Mouse (Mus musculus): ENCODE measurements around the gene Bmf. TPM values are rescaled to one million over a fixed set of nuclear protein-coding genes. Genes with fewer than 3 reads are reported as not detected.

The Bmf gene
- total RNA-seq, 1 experiment from 2014 or later = 14.4 TPM

DNA sequence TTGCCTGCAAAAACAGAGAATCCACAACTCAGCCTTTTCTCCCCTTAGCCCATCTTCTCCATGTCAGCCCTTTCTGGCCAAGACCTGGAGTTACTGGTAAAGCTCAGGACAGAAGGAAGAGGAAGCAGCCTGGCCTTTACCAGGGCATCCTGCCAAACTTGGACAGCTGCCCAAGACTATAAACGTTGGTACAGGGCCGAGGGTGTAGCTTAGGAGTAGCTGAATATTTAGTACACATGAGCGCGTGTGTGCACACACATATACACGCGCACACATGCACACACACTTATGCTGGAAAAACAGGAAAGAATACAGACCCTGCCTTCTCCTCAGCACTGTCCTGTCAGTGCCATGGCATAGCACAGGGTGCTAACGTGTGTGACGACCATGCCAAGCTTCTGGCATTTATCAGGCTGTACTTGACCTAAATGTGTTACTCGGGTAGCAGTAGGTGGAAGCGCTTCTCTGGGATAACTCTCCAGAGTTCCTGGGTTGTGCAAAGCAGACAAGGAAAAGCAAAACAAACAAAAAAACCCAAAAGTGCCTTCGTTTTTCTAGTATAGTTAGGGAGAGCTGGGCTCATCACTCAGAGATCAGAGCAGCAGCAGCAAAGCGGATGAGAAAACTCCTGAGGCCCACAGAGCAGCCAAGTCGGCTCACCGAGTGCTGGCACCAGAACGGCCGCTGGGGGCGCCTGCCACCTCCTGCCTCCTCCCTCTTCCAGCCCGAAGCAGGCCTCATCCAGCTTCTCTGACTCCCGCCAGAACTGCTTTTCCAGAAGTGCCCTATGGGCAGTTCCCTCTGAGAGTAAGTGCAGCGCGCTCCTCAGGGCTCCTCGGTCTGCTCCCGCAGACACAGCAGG is 4.0 kb downstream of the Bmf start:
- DNase-seq = peak; percentile 95

DNA sequence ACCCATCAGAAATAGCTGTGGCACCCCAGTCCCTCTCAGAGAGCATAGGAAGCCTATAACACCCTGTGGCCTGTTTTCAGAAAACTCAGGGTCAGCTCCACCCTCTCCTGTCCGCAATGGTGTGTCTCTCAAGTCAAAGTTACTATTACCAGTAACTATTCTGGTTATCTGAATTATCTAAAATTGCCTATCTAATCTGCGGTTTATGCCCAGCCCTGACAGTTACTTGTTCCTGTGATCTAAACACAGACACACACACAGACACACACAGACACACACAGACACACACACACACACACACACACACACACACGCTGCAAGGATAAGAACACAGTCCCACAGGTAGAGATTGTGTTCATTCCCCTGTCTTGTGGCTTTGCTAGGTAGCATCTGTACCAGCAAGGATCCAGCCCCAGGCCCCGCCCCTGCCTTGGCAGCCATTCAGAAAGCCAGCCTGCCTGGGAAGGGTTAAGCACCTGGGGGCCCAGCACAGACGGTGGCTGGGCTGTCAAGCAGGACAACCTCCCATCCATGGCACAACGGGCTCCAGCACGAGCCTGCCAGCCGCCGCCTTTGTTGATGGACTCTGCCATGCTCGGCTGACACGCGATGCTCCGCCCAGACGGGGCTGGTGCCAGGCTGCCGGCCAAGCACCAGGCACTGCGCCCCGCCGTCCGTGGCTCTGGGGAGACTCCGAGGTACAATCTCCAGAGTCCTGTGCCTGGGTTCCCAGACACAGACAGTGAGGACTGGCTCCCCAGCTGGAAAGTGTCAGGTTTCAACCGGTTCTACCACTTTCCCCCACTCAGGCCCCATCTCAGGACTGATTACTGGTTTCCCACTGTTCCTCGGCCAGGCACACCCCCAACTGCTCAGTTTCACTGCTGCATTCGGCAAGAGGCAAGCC is 5.3 kb downstream of the Bmf start:
- peak; percentile 93 for DNase-seq

DNA sequence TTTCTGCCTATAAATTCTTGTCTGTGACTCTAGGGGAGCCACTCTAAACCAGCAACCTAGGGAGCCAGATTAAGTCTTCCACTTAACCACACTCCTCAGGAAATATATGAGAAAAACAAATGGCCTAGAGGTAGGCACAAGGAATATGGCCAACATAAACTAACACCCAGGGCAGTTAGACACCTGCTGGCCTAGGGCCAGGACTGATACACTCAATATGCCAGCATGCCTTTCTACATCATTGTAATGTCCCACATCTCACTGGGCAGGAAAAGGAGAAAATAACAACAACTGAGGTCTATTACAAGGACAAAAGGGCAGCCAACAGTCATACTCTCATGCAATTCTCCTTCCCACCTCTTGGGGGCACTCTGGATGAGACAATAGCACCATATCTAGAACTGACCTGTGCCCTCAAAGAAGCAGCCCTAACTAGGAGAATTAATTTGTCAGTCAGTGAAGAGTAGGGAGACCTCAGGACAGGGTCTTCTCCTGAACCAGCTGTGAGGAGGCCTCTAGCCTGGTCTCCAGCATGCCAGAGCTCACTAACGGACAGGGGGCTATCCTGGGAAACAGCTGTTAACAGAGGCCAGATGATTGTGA is 6.4 kb downstream of the Bmf start:
- no peak for DNase-seq

DNA sequence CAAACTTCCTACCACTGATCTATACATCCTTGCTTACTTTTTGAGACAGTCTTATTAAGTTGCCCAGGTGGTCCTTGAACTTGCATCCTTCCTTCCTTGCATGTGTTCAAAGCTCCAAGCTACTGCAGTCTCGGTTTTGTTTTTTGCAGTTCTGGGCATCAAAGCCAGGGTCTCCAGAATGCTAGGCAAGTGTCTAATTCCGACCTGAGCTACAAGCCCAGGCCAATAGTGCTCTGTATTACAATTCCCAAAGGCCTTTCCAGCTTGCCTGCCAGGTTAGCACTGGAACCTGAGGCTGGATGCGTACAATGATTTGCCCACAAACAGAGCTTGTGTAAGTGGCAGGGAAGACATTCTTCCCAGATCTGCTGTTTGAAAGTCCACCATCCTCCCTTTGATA is 7.8 kb downstream of the Bmf start:
- DNase-seq = peak; percentile 8

DNA sequence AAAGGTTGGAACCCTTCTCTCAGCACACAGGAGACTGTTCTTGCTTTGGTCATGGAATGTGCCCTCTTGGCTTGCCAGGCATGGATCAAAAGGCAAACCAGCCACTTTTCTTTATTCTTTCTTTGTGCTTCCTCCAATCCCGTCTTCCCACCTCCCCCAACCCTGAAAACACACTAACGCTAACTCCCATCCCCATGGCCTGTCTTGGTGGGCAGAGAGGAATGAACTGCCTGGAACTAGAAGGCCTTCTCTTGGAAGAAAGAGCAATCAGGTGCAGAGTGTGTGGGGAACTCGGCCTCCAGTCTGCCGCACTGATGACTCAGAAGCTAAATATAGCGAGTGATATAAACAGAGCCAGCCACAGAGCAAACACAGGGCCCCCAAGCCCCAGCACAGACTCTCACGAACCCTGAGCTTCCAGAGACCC is 8.8 kb downstream of the Bmf start:
- DNase-seq = peak; percentile 61

DNA sequence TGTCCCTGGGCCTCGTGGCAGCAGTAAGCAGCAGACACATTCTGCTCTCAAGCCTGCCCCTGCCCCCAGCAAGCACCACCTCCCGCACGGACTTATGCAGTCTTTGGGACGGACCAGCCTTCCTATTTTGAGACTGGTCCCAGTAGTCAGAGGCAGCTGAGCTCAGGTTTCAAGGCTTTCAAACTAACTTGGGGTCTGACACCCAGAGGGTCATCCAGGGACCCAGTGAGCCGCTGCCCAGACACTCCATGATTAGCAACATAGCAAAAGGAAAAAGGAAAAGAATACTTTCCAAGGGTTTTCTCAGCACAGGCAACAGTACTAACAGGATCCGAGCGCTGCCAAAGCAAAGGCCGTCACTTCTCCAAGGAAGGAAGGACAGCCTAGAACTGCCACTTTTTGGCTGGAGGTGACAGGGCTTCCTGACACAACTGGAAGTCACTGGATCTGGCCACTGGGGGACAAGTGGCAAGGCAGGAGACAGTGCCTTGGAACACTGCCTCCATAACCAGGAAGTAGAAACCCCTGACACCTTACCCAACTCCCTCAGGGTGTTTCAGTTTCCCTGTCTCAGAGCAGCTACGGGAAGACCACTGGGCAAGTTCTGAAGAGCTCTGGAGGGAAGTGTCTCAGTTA is 9.5 kb downstream of the Bmf start:
- DNase-seq = peak; percentile 72

DNA sequence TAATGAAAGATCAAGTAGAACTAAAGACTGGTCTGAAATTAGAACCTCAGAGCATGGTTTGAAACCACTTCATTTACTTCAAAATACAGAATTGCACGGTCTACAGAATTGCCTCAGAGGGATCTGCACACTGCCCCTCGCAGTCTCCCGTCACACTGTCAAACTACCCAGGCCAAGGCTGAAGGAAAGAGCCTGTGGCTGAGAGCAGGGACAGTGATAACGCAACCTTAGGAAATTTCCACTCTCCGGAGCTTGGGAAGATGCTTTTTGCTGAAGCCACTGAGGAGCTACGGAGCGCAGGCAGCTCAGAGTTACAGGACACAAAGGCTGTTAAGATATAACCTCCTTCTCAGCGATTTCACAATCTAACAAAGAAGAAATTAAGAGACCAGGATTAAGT is 10.4 kb downstream of the Bmf start:
- DNase-seq = peak; percentile 72

DNA sequence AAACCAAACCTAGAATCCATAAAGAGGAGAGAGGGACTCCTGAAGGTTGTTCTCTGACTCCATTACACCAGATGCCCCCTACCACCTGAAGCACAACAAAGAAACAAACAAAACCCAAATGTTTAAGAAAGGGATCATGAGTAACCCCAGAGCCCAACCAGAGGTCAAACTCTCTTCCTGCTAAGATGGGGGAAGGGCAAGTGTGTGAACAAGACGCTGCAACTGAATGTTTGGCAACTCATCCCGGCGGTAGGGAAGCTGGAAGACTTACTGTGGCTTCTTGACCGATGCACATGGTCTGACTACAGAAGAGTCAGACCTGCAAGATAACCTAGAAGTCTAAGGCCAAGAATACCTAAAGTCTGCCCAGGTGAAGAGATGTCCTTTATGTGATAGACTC is 12.3 kb downstream of the Bmf start:
- DNase-seq = no peak

DNA sequence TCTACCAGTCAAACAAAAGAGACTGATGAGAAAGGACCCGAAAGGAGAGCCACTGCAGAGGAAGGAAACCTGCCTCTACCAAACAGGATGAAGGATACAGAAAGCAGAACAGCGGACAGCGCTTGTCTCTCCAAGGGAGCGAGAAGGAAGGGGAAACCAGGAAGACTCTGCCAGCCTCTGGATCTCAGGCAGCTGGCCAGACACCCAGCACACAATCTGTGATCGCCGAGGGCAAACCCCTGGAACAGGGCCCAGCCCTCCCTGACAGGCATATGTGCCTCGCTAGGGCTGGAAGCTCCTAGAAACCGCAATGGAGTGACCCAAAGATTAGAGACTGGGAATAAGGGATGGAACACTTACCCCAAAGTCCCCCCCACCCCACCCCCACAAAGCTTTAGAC is 12.9 kb downstream of the Bmf start:
- DNase-seq = peak; percentile 91

DNA sequence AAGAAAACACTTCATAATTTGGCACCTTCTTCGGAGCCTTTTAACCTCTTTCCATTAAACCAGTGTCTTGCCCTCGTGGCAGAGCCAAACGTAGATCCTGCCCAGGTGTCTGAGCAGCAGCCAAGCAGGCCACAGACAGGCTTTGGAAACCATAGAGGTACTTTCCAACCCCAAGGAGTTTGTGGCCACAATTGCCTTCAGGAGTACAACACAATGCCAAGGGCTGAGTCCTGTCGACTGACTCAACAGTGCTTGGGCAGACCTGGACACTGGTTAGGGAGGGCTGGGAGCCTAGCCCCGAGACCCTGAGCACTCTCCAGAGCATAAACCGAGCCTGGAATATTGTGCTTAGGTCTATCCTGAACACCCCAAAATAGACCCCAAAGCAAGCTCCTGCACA is 13.4 kb downstream of the Bmf start:
- peak; percentile 30 for DNase-seq

DNA sequence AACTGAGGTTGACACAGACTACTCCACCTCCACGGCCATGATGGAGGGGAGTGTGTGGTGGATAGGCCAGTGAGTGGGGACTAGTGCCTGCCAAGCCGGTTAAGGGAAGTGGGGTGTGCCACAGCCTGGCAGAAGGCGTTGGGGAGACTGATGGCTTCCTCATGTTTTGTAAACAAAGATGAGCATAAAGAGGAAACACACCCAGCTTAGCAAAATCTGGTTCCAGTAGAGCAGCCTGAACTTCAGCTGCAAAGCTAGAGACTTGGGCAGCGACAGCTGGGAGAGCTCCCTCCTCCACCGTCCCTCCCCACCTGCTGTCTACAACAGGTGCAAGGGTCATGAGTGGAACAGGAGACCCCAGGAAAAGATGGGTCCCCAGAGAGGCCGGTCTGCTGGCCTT is 15.5 kb downstream of the Bmf start:
- no peak for DNase-seq

DNA sequence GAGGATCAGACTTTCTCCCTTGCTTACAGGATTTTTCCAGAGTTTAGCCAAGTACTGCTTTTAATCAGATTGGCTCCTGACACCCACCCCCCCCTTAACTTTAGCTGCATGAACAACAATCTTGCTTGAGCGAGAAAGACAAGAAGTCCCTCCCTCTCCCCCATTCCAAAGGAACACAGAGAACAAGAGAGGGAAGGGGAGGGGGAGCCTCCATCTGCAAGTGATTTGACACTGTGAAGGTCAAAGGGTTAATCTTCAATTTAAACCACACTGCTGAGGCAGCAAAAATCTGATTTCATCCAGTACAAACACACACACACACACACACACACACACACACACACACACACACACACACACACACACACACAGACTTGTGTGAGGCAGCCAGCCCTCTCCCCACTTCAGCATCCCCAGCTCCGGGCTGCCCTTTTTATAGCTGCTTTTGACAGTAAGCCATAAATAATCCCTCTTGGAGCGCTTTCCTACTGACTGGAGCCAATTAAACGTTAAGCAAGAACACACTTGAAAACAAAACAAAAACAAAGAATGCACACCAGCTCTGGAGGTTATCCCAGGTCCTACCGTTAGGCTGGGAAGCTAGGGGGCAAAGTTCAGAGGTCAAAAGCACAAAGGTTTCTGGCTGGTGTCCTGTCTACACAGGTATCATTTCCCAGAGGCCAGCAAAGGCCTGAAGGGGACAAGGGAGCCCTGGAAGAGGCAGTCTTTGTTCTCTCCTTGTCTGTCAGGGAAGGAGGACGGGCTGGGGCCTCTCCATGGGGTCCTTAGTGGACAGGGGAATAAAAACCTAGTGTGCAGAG is 16.4 kb downstream of the Bmf start:
- peak; percentile 50 for DNase-seq

DNA sequence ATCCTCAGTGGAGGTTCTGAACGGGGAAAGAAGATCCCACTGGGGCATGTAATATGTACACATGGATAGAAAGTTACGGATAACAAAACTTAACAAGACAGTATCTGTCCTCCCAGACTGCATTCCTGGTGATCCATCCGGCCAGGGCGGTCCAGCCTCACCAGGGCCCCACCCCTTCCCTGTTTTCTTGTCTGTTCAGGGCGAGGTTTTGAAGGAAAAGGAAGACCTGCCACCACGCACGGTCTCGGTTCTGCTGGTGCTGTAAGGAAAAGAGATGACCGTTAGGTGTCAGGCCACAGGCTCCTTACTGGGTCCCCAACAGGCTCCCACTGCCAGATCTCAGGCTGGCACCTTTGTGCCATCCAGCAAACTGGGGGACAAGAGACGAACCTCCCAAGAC is 17.1 kb downstream of the Bmf start:
- DNase-seq = peak; percentile 35

DNA sequence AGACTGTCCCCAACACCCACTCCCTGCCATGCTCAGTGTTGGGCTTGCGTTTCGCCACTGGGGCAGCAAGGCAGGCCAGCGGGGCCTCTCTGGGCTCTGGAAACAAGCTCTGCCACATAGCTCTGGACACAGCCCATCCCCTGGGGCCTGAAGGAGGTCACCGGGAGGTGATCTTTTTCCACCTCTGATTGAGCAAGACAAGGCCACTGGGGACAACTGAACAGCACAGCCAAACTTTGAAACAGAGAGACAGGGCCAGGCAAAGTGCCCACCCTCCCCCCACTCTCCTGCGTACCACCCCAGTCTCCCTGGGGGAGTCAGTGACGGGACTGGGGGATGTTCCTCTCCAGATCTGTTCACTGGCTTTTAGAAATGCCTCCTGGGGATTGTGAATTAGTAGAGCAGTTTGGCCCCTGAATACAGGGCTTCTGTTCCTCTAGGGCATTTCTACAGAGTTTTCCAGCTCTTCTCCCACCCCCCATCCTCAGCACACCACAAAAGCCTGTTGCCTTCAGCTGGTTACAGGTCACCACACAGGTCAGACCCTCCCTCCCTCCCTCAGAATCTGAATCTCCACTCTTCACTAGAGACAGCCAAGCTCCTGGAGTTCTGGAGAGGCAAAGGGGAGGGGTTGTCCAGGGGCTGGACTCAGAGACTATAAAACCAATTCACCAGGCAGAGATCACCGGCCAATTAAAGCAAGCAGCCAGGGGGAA is 19.9 kb downstream of the Bmf start:
- DNase-seq = peak; percentile 88

DNA sequence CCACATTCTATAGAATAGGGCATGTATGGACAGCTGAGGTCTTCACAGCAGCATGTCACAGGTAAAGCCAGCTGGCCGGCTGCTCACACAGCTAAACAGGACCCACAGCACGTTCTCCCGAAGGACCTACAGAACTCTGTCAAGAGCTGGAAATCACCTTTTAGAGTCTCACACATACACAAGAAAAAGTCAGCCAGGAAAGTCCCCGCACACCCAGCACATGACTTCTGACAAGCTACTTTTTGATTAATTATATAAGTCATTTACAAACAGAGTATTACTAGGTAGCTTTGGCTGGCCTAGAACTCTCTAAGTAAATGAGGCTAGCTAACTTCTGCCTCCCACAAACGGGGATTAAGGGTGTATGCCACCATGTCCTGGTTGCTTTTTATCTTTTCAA is 22.9 kb downstream of the Bmf start:
- DNase-seq = no peak

DNA sequence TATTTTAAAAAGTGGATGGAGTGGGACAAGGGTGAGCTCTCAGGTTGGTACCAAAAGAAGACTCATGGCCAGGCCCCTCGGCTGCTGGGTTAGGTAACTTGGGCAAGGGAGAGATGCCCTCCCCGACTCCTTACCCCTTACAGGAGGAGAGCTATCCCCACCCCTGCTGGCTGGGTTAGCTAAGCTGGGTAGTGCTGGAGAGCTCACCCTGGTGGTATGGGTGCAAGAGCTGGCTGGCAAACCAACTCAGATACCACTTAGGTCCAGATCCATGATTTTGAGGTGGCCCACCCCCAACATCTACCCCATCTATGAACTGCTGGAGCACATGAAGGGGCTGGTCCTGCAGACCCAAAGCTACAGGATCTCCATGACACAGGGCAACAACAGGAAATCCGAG is 24.7 kb downstream of the Bmf start:
- no peak for DNase-seq

DNA sequence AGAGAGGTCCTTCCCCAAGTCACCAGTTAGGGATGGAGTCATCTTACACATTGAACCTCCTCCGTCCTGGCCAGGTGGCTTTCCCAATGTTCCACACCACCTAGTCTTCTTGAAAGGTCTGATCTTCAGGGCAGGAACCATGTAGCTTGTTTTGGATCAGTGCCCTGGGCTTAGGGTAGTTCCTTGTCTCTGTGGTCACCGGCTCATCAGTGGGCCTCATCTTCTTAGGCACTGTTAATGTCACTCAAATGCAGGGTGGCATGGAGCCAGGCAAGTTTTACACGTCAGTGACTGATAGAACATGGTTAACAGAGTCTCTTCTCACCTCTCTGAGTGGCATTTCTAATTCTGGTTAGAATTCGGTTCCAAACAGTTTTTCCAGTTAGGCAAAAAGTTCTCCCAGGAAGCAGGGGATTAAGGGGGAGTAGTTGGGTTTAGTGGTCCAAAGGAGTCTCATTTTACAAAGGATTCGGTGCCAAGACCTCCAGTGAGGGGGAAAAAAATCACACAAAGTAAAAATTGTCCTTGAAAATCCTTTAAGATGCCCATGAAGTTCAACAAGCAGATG is 26.2 kb downstream of the Bmf start:
- DNase-seq = no peak

DNA sequence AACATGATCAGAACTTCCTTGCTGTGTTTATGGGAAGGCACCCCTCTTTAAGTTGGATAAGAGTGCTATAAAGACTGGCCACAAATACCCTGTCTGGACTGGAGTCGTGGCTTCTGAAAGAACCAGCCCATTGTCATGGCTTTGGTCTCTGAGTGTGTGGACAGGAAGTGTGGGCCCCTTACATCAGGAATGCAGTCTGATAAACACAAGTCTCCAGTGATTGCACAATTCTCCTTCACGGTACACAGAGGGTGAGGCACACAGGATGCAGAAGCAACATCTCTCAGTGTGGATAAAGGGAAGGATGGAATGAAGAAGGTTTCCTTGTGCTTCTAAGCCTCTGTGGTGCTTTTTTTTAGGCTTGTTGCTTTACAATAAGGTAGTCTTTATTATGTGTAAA is 27.2 kb downstream of the Bmf start:
- no peak for DNase-seq

DNA sequence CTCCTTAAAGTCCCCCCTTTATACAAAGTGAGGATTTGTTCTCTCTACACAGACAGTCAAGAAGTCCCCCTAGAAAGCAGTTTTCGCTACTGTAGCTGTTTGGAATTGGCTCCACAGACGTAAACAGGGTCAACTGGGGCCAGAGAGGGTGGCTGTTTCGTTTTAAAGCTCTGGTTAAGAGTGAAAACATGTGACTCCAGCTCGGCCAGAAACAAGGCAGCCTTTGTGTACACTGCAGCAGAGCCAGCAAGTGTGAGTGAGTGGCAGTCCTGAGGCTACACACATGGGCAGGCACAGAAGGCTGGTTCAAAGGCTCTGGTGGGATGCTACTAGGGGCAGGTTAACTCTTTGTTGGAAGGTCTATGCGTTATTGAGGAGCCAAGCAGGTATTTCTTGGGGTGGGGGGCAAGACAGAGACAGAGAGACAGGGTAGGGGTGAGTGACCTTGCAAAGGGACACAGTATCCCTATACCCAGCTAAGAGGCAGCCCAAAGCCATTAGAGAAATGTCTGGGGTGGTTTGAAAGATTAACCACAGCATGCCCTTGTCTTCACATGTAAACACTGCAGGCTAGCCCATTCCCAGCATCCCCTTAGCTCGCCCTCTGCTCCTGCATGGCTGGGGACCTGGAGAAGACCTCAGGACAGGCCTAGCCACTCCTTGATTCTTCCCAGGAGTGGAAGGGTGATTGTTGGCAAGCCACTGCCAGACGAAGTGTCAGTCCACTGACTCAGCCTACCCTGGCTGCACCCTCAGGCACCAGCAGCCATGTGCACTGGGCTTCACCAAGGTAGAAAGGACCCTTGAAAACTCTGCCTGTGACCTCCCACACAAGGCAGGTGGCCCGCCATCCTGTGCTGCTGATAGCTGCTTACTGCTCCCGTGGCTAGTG is 29.2 kb downstream of the Bmf start:
- peak; percentile 53 for DNase-seq

All from adrenal gland, postnatal 14 days (tissue).